Mouse (Mus musculus): Measurements from ENCODE around the gene Tas2r136. TPM values are rescaled to one million over a fixed set of nuclear protein-coding genes. Genes with fewer than 3 reads are reported as not detected.

Tas2r136 gene
- not detected in 2 replicates for polyA plus RNA-seq (2014; fragmentation: Nextera tagmentation; extraction: Ambion mirVana)

DNA sequence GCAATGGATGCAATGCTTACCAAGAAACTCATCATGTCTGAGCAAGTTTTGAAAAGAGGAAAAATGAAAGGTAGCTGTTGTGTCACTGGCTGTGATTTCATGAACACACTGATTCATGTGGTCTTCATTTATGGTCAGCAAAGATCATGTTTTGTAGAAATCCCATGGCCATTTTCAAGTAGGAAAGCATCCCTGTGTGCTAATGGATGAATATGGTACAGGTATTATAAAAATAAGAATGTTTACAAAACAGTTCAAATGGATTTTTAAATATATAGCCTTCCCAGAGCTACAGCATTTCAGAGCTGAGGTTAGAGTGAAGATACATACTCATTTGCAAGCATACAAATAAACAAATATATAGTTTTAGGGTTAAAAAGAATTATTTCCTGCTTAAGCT is at the start of gene Tas2r136:
TSS of gene Tas2r136 (minus strand) at position 101 of the 400 bp plus-strand sequence.
- no peak for ATAC-seq (ENCODE audit: low FRiP score, low TSS enrichment)

GRCm38 (mm10) chr6:132802518-132802917 is 24.6 kb upstream of the Tas2r136 start, which contains the start of gene Tas2r117:
TSS of gene Tas2r117 (plus strand) at chr6:132802818.
- H3K4me1 ChIP-seq (ENCODE audit: control insufficient read depth, insufficient read depth, low read length) = no peaks in the 10 kb centered on the region
- H3K9me3 ChIP-seq (ENCODE audit: control insufficient read depth, low read length) = no peaks in the 10 kb centered on the region
- H3K27ac ChIP-seq (ENCODE audit: low read depth, low read length) = no peak within 1 kb of the TSS
- ATAC-seq (ENCODE audit: low FRiP score, low TSS enrichment) = no peak
- no peak within 1 kb of the TSS for H3K4me3 ChIP-seq (ENCODE audit: low read length)
- 80% methylated on average over 1 of the region's 1 CpGs for WGBS
- H3K36me3 ChIP-seq (ENCODE audit: control insufficient read depth, insufficient read depth, low read length) = no peaks in the 10 kb centered on the region
- H3K27me3 ChIP-seq (ENCODE audit: control insufficient read depth, insufficient read depth, low read length) = no peaks in the 10 kb centered on the region
- no peak within 1 kb of the TSS for H3K4me2 ChIP-seq (replicated peaks; ENCODE audit: low read depth, low read length)
- no peak within 1 kb of the TSS for H3K9ac ChIP-seq (ENCODE audit: low read depth, low read length)

More for the DNA sequence above, at the start of gene Tas2r136:
- no peak within 1 kb of the TSS for H3K9ac ChIP-seq (ENCODE audit: low read depth, low read length)
- no peak within 1 kb of the TSS for H3K4me3 ChIP-seq (ENCODE audit: low read length)
- no peaks in the 10 kb centered on the region for H3K27me3 ChIP-seq (ENCODE audit: control insufficient read depth, insufficient read depth, low read length)
- no peak within 1 kb of the TSS for H3K4me2 ChIP-seq (replicated peaks; ENCODE audit: low read depth, low read length)
- H3K36me3 ChIP-seq (ENCODE audit: control insufficient read depth, insufficient read depth, low read length) = no peaks in the 10 kb centered on the region
- no peak within 1 kb of the TSS for H3K27ac ChIP-seq (ENCODE audit: low read depth, low read length)
- no peaks in the 10 kb centered on the region for H3K9me3 ChIP-seq (ENCODE audit: control insufficient read depth, low read length)
- no peaks in the 10 kb centered on the region for H3K4me1 ChIP-seq (ENCODE audit: control insufficient read depth, insufficient read depth, low read length)

DNA sequence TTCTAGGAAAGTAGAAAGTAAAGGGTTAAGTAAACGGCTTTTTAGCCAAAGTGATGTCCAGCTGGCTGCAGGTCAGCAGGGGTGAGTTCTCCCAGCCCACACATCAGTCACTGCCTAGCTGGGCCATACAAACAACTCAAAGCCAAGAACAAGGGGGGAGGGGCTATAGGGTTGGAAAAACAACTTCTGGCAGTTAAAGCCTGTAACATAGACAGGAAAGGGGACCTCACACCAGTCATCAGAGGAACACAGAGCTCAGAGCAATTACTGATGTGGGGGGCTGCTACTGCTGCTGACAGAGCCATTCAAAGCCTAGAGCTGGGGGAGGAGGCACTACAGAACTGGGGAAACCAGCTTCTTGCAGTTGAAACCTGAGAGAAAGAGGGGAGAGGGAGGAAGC is 17.4 kb upstream of the Tas2r136 start:
- Histone ChIP-seq H3K36me3 (ENCODE audit: control insufficient read depth, insufficient read depth, low read length) (no peaks in the 10 kb centered on the region), H3K27me3 (ENCODE audit: control insufficient read depth, insufficient read depth, low read length) (no peaks in the 10 kb centered on the region), H3K9ac (ENCODE audit: low read depth, low read length) (no peak overlapping the region), H3K9me3 (ENCODE audit: control insufficient read depth, low read length) (peaks cover 16% of the 10 kb centered on the region), H3K4me1 (ENCODE audit: control insufficient read depth, insufficient read depth, low read length) (no peaks in the 10 kb centered on the region), H3K4me2 (replicated peaks; ENCODE audit: low read depth, low read length) (no peak overlapping the region), H3K4me3 (ENCODE audit: low read length) (no peak overlapping the region), H3K27ac (ENCODE audit: low read depth, low read length) (peak overlapping the region; percentile 32; the same call in 1 of the 2 replicates)
- peak; percentile 99 for ATAC-seq (ENCODE audit: low FRiP score, low TSS enrichment)
- 6% methylated on average over 1 of the region's 1 CpGs for WGBS

DNA sequence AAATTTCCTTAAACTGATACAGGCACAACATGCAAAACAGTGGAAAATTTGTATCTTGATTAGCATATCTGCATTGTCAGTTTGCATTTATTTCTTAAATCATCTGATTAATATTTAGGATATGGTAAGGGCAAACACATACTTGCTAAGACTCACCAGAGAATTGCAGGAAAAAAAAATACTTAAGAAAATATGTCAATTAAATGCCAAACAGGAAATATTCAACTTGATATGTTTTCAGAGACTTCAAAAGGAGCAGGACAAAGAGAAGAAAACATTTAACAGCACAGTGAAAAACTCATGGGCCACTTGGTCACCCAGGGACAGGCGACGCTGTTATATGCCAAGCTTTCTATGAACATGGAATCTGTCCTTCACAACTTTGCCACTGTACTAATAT is 16.1 kb downstream of the Tas2r136 start, which contains the start of gene Tas2r102:
TSS of gene Tas2r102 (plus strand) at position 301 of the 400 bp plus-strand sequence.
- Histone ChIP-seq H3K9ac (ENCODE audit: low read depth, low read length) (no peak within 1 kb of the TSS), H3K27ac (ENCODE audit: low read depth, low read length) (no peak within 1 kb of the TSS), H3K4me2 (replicated peaks; ENCODE audit: low read depth, low read length) (no peak within 1 kb of the TSS), H3K4me3 (ENCODE audit: low read length) (no peak within 1 kb of the TSS), H3K4me1 (ENCODE audit: control insufficient read depth, insufficient read depth, low read length) (no peaks in the 10 kb centered on the region), H3K9me3 (ENCODE audit: control insufficient read depth, low read length) (no peaks in the 10 kb centered on the region), H3K27me3 (ENCODE audit: control insufficient read depth, insufficient read depth, low read length) (no peaks in the 10 kb centered on the region), H3K36me3 (ENCODE audit: control insufficient read depth, insufficient read depth, low read length) (no peaks in the 10 kb centered on the region)
- no peak for ATAC-seq (ENCODE audit: low FRiP score, low TSS enrichment)
- 92% methylated on average over 2 of the region's 2 CpGs for WGBS

GRCm38 (mm10) chr6:132754430-132754829 is 23.5 kb downstream of the Tas2r136 start, which contains the start of gene Tas2r124:
TSS of gene Tas2r124 (plus strand) at chr6:132754730.
- no peak for ATAC-seq (ENCODE audit: low FRiP score, low TSS enrichment)
- Histone ChIP-seq H3K9ac (ENCODE audit: low read depth, low read length) (no peak within 1 kb of the TSS), H3K9me3 (ENCODE audit: control insufficient read depth, low read length) (no peaks in the 10 kb centered on the region), H3K27ac (ENCODE audit: low read depth, low read length) (no peak within 1 kb of the TSS), H3K4me3 (ENCODE audit: low read length) (no peak within 1 kb of the TSS), H3K4me1 (ENCODE audit: control insufficient read depth, insufficient read depth, low read length) (no peaks in the 10 kb centered on the region), H3K36me3 (ENCODE audit: control insufficient read depth, insufficient read depth, low read length) (no peaks in the 10 kb centered on the region), H3K27me3 (ENCODE audit: control insufficient read depth, insufficient read depth, low read length) (no peaks in the 10 kb centered on the region), H3K4me2 (replicated peaks; ENCODE audit: low read depth, low read length) (no peak within 1 kb of the TSS)
- 87% methylated on average over 1 of the region's 1 CpGs for WGBS

DNA sequence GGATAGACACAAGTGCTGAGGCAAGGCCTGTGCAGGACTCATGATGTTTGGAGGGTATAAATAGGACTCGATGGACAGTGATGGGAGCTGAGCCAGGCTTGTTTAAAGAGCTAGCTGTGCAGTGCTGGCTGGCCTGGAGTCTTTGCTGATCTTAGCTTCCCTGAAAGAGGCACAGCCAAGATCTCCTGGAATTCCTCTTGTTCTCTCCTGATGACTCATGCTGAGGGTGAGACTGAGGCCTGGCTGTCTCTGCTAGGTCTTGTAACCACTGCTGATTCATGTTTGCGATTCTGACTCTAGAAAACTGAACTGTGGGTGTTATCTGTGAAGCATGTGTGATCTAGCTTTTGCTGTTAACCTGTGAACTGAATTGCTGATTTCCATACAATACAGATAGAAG is 27.8 kb downstream of the Tas2r136 start:
- H3K9me3 ChIP-seq (ENCODE audit: control insufficient read depth, low read length) = no peaks in the 10 kb centered on the region
- ATAC-seq (ENCODE audit: low FRiP score, low TSS enrichment) = no peak
- WGBS = 88% methylated on average over 2 of the region's 2 CpGs
- no peak overlapping the region for H3K4me2 ChIP-seq (replicated peaks; ENCODE audit: low read depth, low read length)
- H3K9ac ChIP-seq (ENCODE audit: low read depth, low read length) = no peak overlapping the region
- no peaks in the 10 kb centered on the region for H3K27me3 ChIP-seq (ENCODE audit: control insufficient read depth, insufficient read depth, low read length)
- no peak overlapping the region for H3K27ac ChIP-seq (ENCODE audit: low read depth, low read length)
- no peaks in the 10 kb centered on the region for H3K36me3 ChIP-seq (ENCODE audit: control insufficient read depth, insufficient read depth, low read length)
- H3K4me1 ChIP-seq (ENCODE audit: control insufficient read depth, insufficient read depth, low read length) = no peaks in the 10 kb centered on the region
- H3K4me3 ChIP-seq (ENCODE audit: low read length) = no peak overlapping the region

DNA sequence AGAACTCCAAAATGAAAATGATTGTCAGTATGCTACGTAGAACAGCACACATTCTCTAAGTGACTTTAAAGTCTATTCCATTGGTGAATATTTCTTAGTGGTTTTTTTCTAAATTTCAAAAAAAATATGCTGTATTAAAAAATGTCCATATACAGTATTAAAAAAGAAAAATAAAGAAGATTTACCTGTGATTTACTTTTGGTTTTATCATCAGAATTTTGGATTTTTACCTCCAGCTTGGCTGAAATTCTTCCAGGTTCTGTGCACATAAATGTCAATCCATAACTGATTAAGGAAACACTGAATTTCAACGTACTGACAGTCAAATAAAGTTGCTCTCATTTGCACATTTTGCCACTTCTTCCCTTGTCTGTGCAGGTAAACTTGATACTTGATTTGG is 40.0 kb downstream of the Tas2r136 start, which contains the start of gene Tas2r115:
TSS of gene Tas2r115 (minus strand) at position 101 of the 400 bp plus-strand sequence.
- Histone ChIP-seq H3K4me1 (ENCODE audit: control insufficient read depth, insufficient read depth, low read length) (no peaks in the 10 kb centered on the region), H3K9me3 (ENCODE audit: control insufficient read depth, low read length) (no peaks in the 10 kb centered on the region), H3K4me2 (replicated peaks; ENCODE audit: low read depth, low read length) (no peak within 1 kb of the TSS), H3K4me3 (ENCODE audit: low read length) (no peak within 1 kb of the TSS), H3K27me3 (ENCODE audit: control insufficient read depth, insufficient read depth, low read length) (no peaks in the 10 kb centered on the region), H3K36me3 (ENCODE audit: control insufficient read depth, insufficient read depth, low read length) (no peaks in the 10 kb centered on the region), H3K27ac (ENCODE audit: low read depth, low read length) (no peak within 1 kb of the TSS), H3K9ac (ENCODE audit: low read depth, low read length) (no peak within 1 kb of the TSS)
- WGBS = 72% methylated on average over 2 of the region's 2 CpGs
- ATAC-seq (ENCODE audit: low FRiP score, low TSS enrichment) = no peak

Other genes with a start within 250 kb of the Tas2r136 start
- gene Prh1, start 208.4 kb downstream of the Tas2r136 start, polyA plus RNA-seq (2014; fragmentation: Nextera tagmentation; extraction: Ambion mirVana) = not detected in 2 replicates
- gene Prp2, start 182.2 kb downstream of the Tas2r136 start, polyA plus RNA-seq (2014; fragmentation: Nextera tagmentation; extraction: Ambion mirVana) = not detected in 2 replicates
- gene A630073D07Rik, start 126.6 kb downstream of the Tas2r136 start, polyA plus RNA-seq (2014; fragmentation: Nextera tagmentation; extraction: Ambion mirVana) = not detected in 2 replicates
- not detected in 2 replicates for gene Tas2r120, start 121.2 kb downstream of the Tas2r136 start, polyA plus RNA-seq (2014; fragmentation: Nextera tagmentation; extraction: Ambion mirVana)
- not detected in 2 replicates for gene Tas2r121, start 77.2 kb downstream of the Tas2r136 start, polyA plus RNA-seq (2014; fragmentation: Nextera tagmentation; extraction: Ambion mirVana)
- gene Tas2r122, start 66.2 kb downstream of the Tas2r136 start, polyA plus RNA-seq (2014; fragmentation: Nextera tagmentation; extraction: Ambion mirVana) = not detected in 2 replicates
- gene Tas2r115, start 40.1 kb downstream of the Tas2r136 start, polyA plus RNA-seq (2014; fragmentation: Nextera tagmentation; extraction: Ambion mirVana) = not detected in 2 replicates
- not detected in 2 replicates for gene Tas2r124, start 23.4 kb downstream of the Tas2r136 start, polyA plus RNA-seq (2014; fragmentation: Nextera tagmentation; extraction: Ambion mirVana)
- gene Tas2r102, start 16.0 kb downstream of the Tas2r136 start, polyA plus RNA-seq (2014; fragmentation: Nextera tagmentation; extraction: Ambion mirVana) = not detected in 2 replicates
- not detected in 2 replicates for gene Tas2r117, start 24.7 kb upstream of the Tas2r136 start, polyA plus RNA-seq (2014; fragmentation: Nextera tagmentation; extraction: Ambion mirVana)
- gene Tas2r123, start 69.0 kb upstream of the Tas2r136 start, polyA plus RNA-seq (2014; fragmentation: Nextera tagmentation; extraction: Ambion mirVana) = not detected in 2 replicates
- not detected in 2 replicates for gene Tas2r116, start 77.3 kb upstream of the Tas2r136 start, polyA plus RNA-seq (2014; fragmentation: Nextera tagmentation; extraction: Ambion mirVana)
- gene Tas2r110, start 89.8 kb upstream of the Tas2r136 start, polyA plus RNA-seq (2014; fragmentation: Nextera tagmentation; extraction: Ambion mirVana) = not detected in 2 replicates
- gene Tas2r113, start 114.8 kb upstream of the Tas2r136 start, polyA plus RNA-seq (2014; fragmentation: Nextera tagmentation; extraction: Ambion mirVana) = not detected in 2 replicates
- not detected in 2 replicates for gene Tas2r125, start 131.5 kb upstream of the Tas2r136 start, polyA plus RNA-seq (2014; fragmentation: Nextera tagmentation; extraction: Ambion mirVana)
- not detected in 2 replicates for gene Tas2r129, start 172.9 kb upstream of the Tas2r136 start, polyA plus RNA-seq (2014; fragmentation: Nextera tagmentation; extraction: Ambion mirVana)
- not detected in 2 replicates for gene Tas2r131, start 179.8 kb upstream of the Tas2r136 start, polyA plus RNA-seq (2014; fragmentation: Nextera tagmentation; extraction: Ambion mirVana)
- gene Tas2r109, start 202.8 kb upstream of the Tas2r136 start, polyA plus RNA-seq (2014; fragmentation: Nextera tagmentation; extraction: Ambion mirVana) = not detected in 2 replicates